Mouse (Mus musculus) heart, postnatal 10 days (tissue): ENCODE data around the gene Gins1. TPM values are rescaled to one million over a fixed set of nuclear protein-coding genes. Genes with fewer than 3 reads are reported as not detected.

Experiments used
- DNase-seq, 2 experiments: peaks; one replicate each; pipeline ENCODE4 v3.0.0; 2021
- intact Hi-C: fragments of 180-260 bp; cut with DNase I; formaldehyde crosslinking; loops from one replicate; pipeline ENCODE4 v1.15.1; 2025
- total RNA-seq, 2 experiments: library from RNA; stranded (reverse); gene quantifications; 2 replicates each; pipeline ENCODE4 v1.2.3; 2021

The Gins1 gene
- total RNA-seq: 1 to 10 TPM; 5.8 TPM

DNA sequence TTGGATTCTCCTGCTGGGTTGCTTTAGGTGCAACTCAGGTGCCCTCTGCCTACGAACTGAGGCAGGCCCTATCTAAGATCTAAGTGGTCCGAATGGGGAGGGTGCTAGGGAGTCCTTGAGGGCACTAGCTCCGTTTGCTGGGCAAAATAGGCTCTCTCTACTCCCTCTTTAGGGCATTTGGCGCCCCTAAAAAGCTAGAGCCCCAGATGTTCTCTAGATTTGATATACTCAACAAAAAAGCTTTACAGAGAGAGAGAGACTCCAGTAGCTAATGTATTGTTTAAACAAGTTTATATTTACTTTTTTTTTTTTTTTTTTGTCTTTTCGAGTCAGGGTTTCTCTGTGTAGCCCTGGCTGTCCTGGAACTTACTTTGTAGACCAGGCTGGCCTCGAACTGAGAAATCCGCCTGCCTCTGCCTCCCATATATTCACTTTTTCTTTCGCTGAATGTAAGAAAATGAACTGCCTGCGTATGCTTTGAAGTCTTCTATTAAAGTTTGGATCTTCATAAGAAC lies at the start of gene Gins1:
TSS of gene Gins1 (plus strand) at position 465 of the 515 bp plus-strand sequence.
- intact Hi-C loops: loop anchor here (5.0 to 10.0 kb wide), 5 partner anchors 132 to 770 kb away; partner anchors contain the start of genes Apmap, Entpd6, Nanp and Ninl

DNA sequence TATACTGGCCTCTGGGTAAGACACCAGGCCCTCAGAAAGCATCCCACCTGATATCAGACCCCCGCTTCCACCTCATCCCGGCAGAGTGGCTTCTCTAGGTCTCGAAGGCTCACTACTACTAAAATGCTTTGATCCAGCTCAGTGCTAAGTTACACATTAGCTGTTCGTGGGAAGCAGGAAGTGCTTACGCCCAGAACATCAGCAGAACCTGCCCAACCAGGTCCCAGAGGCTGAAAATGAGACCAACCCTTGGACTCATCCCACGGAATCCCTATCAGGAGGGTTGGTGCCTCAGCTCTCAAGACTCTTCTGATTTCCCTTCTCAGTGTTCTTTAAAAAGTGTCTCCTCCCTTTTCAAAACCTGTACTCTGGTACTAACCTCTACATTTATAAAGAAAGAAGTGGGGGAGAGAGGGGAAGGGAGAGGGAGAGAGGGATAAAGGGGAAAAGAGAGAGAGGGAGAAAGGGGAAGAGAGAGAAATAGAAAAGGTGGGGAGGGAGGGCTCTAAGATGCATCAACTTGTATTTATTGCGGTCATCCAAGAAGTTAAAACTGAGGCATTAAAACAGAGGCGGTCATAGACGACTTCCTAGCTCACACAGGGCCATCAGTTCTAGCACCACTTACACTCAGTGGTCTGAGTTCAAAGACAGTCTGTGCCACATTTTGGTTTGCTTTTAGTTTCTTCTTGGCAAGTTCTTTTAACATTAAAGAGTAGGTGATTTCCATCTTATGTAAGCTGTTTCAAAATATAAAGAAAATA lies 46.3 kb upstream of the Gins1 start:
- intact Hi-C loops: no loop called here
- DNase-seq: no peak

More for the DNA sequence above, at the start of gene Gins1:
- DNase-seq: no peak

DNA sequence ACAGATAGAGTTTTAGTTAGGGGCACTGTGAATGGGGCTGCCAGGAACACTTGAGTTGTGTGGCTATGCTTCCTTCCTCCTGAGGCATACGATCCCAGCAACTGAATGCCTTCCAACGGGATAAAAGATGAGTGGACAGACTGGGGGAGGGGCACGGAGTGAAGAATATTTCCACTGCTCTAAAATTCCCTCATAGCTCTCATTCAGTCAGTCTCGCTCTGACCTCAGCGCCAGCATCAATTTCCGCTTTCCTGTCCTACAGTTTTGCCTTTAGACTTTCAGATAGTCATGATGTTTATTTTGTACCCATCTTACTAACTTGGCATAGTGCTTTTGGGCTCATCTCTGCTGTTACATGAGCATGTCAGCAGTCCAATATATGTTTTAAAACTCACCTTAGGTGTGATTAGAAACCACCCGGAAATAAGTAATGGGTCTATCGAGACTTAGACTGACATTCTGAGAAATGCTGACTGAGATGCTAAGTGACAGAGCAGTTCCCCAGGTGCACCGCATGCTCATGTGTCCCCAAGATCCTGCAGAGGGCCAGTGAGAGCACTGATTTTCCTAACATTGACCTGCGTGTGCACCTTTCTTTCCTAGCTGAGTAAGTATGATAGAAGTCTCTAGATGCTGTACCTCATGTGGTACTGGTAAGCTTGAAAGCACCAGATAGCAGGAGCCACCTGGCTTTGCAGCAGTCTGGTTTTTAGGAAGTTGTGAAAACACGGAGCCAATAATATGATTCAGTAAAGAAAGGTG lies 45.3 kb upstream of the Gins1 start:
- DNase-seq: no peak
- intact Hi-C loops: no loop called here

GRCm38 (mm10) chr2:150861128-150861527 lies 44.1 kb upstream of the Gins1 start:
- intact Hi-C loops: no loop called here
- no peak for DNase-seq

DNA sequence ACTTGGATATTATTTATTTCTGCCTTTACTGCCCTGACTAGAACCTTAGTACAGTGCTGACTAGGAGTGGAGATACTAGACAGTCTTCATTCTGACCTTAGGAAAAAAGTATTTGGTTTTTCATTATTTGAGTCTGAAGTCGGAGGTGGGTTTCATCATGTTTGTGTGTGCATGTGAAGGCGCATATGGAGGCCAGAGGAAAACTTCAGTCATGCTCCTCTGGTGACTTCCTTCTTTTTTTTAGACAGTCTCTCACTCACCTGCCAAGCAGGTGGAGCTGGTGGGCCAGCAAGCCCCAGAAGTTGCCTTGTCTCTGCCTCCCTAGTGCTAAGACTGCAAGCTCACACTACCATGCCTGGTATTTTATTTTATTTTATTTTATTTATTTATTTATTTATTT lies 38.2 kb upstream of the Gins1 start:
- intact Hi-C loops: no loop called here
- DNase-seq: no peak

GRCm38 (mm10) chr2:150869446-150869845 lies 35.8 kb upstream of the Gins1 start:
- intact Hi-C loops: no loop called here
- DNase-seq: no peak

- intact Hi-C loops: no loop called here
- DNase-seq: no peak
These were observed 30.7 kb upstream of the Gins1 start for GRCm38 (mm10) chr2:150874508-150874907.

- intact Hi-C loops: no loop called here
- no peak for DNase-seq
These were observed 30.0 kb upstream of the Gins1 start for GRCm38 (mm10) chr2:150875226-150875625.

- no peak for DNase-seq
- intact Hi-C loops: no loop called here
These were observed 27.6 kb upstream of the Gins1 start for GRCm38 (mm10) chr2:150877561-150877960.

DNA sequence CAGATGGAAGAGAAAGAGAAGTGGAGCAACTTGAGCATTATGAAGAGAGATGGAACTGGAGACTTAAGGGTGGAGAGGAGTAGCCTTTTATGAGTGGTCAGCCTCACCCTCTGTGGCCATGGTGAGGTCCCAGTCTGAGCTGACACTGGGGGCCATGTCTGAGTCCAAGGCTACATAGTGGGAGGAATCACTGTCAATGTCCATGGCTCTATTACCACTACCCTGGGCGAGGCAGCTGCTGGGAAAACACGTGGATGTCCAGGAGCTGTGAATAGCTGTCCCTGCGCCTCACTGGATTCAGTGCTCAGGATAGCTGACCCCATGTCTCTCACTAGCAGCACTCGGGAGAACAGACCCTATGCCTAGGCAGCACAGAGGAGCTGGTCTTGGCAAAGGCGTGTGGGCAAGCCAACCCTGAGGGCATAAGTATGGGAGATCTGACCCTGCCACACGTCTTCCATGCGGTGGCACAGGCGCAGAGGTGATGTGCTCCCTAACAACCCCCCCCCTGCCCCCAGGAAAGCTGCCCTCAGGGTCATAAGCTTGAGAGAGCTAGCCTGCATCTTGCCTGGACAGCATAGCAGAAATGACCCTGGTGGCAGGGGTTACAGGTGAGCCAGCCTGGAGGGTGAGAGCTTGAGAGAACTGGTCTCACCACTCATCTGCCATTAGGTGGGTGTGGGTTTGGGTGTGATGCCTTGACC lies 21.0 kb upstream of the Gins1 start:
- intact Hi-C loops: no loop called here

DNA sequence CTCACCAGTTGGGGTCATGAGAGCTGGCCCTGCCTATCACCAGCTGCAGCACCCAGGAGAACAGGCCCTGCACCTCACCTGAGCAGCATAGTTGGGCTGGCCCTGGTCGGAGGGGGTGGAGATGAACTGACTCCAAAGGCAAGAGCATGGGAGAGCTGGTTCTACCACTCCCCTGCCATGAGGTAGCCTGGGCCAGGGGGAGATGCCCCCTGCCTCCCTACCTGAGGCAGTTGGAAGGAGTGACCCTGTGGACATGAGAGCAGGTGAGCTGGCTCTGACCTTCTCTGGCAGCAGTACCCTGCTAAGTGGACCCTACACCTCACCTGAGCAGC lies 20.5 kb upstream of the Gins1 start:
- intact Hi-C loops: no loop called here
- no peak for DNase-seq

More for the DNA sequence above, 21.0 kb upstream of the Gins1 start:
- DNase-seq: no peak

- intact Hi-C loops: no loop called here
- no peak for DNase-seq
These were observed 19.4 kb upstream of the Gins1 start for GRCm38 (mm10) chr2:150885814-150886213.

GRCm38 (mm10) chr2:150886315-150886714 lies 18.9 kb upstream of the Gins1 start:
- no peak for DNase-seq
- intact Hi-C loops: no loop called here

GRCm38 (mm10) chr2:150887370-150887769 lies 17.8 kb upstream of the Gins1 start:
- intact Hi-C loops: no loop called here
- DNase-seq: no peak

DNA sequence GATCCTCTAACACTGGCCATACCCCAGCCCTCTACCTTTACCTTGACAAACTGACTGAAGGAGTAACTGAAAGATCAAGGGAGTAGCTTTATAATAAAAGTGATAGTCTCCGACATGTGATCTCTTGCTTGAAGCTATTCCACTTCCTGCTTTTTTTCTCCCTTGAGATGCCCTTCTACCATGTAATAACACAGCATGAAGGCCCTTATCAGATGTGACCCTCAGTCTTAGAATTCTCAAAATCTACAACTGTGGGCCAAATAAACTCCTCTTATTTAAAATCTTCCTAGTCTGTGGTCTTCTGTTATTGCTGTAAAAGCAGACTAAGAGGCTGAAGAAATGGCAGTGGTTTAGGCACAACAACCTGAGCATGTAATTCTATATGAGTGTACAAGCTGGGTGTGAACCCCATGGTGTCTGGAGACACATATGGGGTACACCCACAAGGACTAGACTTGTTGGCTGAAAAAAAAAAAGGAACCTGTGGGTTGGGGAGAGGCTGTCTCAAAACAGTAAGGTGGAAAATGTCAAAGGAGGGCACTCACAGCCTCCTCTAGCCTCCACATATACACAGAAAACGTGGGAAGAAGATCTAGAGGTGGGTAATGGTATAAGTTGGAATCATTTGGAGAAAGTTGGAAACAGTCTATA lies 10.5 kb upstream of the Gins1 start:
- DNase-seq: no peak
- intact Hi-C loops: no loop called here

DNA sequence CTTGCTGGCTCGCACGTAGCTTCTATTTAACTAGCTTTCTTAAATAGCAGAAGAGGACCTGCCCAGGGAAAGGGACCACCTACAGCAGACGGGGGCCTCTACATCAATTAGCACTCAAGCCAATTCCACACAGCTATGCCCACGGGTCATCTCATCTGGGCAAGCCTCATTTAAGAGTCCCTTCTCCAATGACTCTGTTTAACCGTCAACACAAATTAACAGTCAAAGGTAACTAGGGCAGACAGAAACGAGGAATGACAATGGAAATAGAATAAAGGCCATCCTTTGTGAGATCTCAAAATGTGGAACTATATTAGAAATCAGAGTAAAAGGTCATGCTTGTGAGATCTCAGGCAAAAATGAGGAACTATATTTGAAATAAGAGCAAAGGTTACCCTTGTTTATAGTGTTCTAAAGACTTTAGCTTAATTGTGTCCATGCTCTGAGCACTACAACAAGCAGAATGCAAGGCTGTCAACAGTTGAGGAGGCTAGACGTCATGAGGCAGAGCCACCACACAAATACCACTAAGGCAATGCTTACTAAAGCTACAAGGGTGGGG lies 9.4 kb upstream of the Gins1 start:
- intact Hi-C loops: no loop called here
- DNase-seq: no peak

DNA sequence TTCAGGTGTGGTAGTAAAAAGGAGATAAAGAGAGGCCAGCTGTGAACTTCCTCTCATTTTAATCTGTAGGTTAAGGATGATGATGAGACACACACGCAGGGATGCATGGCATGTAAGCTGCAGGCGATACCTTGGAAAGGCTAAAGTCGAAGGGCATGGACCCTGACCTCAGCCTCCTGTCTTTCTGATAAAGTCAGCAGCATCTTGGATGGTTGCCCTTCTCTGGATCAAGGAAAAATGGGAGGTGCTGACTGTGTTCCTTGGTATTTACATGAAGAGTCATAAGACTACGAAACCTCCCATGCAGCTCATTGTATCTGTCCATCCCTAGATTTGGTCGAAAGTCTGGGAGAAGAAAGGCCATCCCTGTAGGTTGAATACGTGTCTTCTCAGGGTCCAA lies 4.9 kb upstream of the Gins1 start:
- DNase-seq: no peak
- intact Hi-C loops: loop anchor here (10.0 kb wide), 1 partner anchor 766 kb away; the partner anchor contains the start of gene Zfp120

DNA sequence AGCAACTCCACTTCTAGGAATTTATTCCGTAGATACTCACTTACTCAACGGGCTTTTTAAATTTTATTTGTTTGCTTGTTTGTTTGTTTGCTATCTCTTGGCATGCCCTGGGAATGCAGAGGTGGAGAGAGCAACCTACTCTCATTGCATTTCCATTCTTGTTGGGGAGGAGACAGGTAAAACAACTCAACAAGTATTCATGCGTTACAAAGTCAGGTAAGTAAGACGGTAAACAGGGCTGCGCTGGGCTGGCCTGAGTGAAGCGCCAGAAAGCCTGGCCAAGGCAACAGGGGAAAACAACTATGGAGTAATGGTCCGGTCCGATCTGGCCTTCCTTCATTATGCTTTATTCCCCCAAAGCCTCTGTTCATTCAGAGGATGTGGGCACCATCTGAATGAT lies 2.9 kb upstream of the Gins1 start:
- intact Hi-C loops: loop anchor here (10.0 kb wide), 1 partner anchor 768 kb away; the partner anchor contains the start of gene Zfp120
- DNase-seq: no peak

- peak; percentile 99 for DNase-seq
- intact Hi-C loops: loop anchor here (10.0 kb wide), 1 partner anchor 770 kb away; the partner anchor contains the start of gene Zfp120
These were observed 796 bp upstream of the Gins1 start, which contains the start of gene Abhd12 for GRCm38 (mm10) chr2:150904272-150904935. Abhd12 (minus strand) TSS chr2:150904741.
